Mouse (Mus musculus): ENCODE results near the gene Dcdc2b. TPM values are rescaled to one million over a fixed set of nuclear protein-coding genes. Genes with fewer than 3 reads are reported as not detected.

The Dcdc2b gene
- polyA plus RNA-seq, 1 experiment: 11.3 TPM

DNA sequence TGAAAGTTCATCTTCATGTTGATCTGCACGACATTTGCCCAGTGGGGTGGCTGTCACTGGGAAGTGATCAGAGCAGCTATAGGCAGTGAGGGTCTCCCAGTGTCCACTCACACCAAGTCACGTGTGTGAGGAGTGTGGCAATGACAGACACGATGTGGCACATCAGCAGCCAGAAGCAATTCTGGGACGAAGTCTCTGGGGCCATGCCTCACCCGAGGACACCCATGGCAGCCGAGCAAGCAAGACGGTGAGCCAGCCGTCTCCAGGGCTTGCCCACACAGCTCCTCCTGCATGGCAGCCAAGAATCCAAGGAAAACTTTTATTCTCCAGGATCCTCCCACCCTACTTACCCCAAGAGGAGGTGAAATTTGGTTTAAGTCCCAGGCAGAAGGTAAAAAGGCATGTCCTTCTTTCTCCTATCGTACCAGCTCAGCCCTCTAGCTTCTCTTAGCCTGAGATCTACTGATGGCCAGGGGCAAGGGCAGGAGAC lies 1.8 kb upstream of the Dcdc2b start:
- Histone ChIP-seq H3K27ac (ENCODE audit: insufficient read depth, low read length) (no peak overlapping the region), H3K4me3 (ENCODE audit: insufficient read depth, low read length) (no peak overlapping the region), H3K4me1 (ENCODE audit: control insufficient read depth, insufficient read depth, low read length) (no peaks in the 10 kb centered on the region)
- TF ChIP-seq CTCF (IDR thresholded peaks at IDR 0.05; ENCODE audit: extremely low read depth, insufficient read depth, low read length): no peak
- TF ChIP-seq POLR2A (IDR thresholded peaks at IDR 0.05; ENCODE audit: extremely low read depth, insufficient read depth, low read length): 0 out of 2 replicates have a peak, but pooled peaks have one; percentile 16

GRCm38 (mm10) chr4:129610472-129610871 lies 3.6 kb downstream of the Dcdc2b start:
- TF ChIP-seq POLR2A (IDR thresholded peaks at IDR 0.05; ENCODE audit: extremely low read depth, insufficient read depth, low read length) (no peak), CTCF (IDR thresholded peaks at IDR 0.05; ENCODE audit: extremely low read depth, insufficient read depth, low read length) (no peak)
- Histone ChIP-seq H3K4me1 (ENCODE audit: control insufficient read depth, insufficient read depth, low read length) (0 out of 2 replicates have a peak, but pooled peaks cover 1% of the 10 kb centered on the region), H3K4me3 (ENCODE audit: insufficient read depth, low read length) (no peak overlapping the region), H3K27ac (ENCODE audit: insufficient read depth, low read length) (no peak overlapping the region)

DNA sequence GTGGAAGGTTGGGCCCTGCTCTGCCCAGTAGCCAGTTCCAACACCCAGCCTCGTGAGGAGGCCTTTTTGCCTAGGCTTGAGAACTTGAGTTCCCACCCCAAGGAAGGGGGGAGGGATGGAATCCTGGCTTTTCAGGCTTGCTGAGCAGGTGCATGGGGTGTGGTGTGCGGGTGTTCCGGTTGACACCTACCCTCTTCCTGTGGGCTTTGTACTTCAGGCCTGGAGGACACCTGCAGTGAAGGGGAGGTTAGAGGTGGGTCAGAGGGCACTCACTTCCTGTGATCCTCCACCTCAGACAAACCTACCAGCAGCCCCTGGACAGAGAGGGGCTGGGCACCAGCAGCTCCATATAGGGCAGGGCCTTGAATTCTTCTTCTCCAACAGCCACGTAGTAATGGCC lies 4.0 kb downstream of the Dcdc2b start:
- Histone ChIP-seq H3K4me3 (ENCODE audit: insufficient read depth, low read length) (no peak overlapping the region), H3K4me1 (ENCODE audit: control insufficient read depth, insufficient read depth, low read length) (0 out of 2 replicates have a peak, but pooled peaks cover 1% of the 10 kb centered on the region), H3K27ac (ENCODE audit: insufficient read depth, low read length) (no peak overlapping the region)
- 0 out of 2 replicates have a peak, but pooled peaks have one; percentile 3 for TF ChIP-seq POLR2A (IDR thresholded peaks at IDR 0.05; ENCODE audit: extremely low read depth, insufficient read depth, low read length)
- TF ChIP-seq CTCF (IDR thresholded peaks at IDR 0.05; ENCODE audit: extremely low read depth, insufficient read depth, low read length): no peak

DNA sequence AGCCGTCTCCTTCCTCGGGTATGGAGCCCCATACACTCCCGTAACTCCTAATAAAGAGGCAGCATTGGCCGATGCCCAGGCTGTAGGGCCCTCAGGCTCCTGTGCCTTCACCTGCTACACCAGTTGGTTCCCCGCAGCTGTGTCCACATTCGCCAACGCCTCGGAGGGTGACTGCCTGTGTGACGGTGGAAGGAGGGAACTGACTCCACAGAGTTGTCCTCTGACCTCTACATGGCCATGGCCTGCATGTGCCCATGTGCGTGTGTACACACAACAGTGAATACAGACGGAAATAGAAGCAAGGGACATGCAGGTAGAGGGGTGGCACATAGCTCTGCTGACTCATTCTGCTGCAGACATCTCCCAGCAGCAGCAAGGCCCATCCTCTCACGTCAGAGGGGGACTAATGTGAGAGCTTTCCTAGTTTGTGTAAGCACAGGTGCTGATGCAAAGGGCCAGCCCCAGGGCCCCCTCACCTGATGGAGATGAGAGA lies 4.9 kb downstream of the Dcdc2b start:
- Histone ChIP-seq H3K4me1 (ENCODE audit: control insufficient read depth, insufficient read depth, low read length) (0 out of 2 replicates have a peak, but pooled peaks cover 1% of the 10 kb centered on the region), H3K27ac (ENCODE audit: insufficient read depth, low read length) (0 out of 2 replicates have a peak overlapping the region, but pooled peaks have one; percentile 13), H3K4me3 (ENCODE audit: insufficient read depth, low read length) (no peak overlapping the region)
- TF ChIP-seq CTCF (IDR thresholded peaks at IDR 0.05; ENCODE audit: extremely low read depth, insufficient read depth, low read length) (no peak), POLR2A (IDR thresholded peaks at IDR 0.05; ENCODE audit: extremely low read depth, insufficient read depth, low read length) (no peak)

- peak; percentile 93 for TF ChIP-seq CTCF (IDR thresholded peaks at IDR 0.05; ENCODE audit: extremely low read depth, insufficient read depth, low read length)
- TF ChIP-seq POLR2A (IDR thresholded peaks at IDR 0.05; ENCODE audit: extremely low read depth, insufficient read depth, low read length): peak; percentile 73; the same call in 1 of the 2 replicates
- Histone ChIP-seq H3K27ac (ENCODE audit: insufficient read depth, low read length) (peak overlapping the region; percentile 19), H3K4me1 (ENCODE audit: control insufficient read depth, insufficient read depth, low read length) (0 out of 2 replicates have a peak, but pooled peaks cover 1% of the 10 kb centered on the region)
Observed at GRCm38 (mm10) chr4:129608426-129609025, 5.5 kb downstream of the Dcdc2b start.

GRCm38 (mm10) chr4:129600233-129601158 lies 13.6 kb downstream of the Dcdc2b start, which contains the start of the genes Eif3i and Tmem234:
TSS of gene Eif3i (minus strand) at chr4:129600648.
TSS of gene Tmem234 (plus strand) at chr4:129600668.
- H3K4me1 ChIP-seq (ENCODE audit: control insufficient read depth, insufficient read depth, low read length): peaks cover 5% of the 10 kb centered on the region
- TF ChIP-seq CTCF (IDR thresholded peaks at IDR 0.05; ENCODE audit: extremely low read depth, insufficient read depth, low read length) (no peak), POLR2A (IDR thresholded peaks at IDR 0.05; ENCODE audit: extremely low read depth, insufficient read depth, low read length) (peak; percentile 83; the same call in 1 of the 2 replicates)
- peak within 1 kb of the TSS; percentile 14; the same call in 1 of the 2 replicates for H3K27ac ChIP-seq (ENCODE audit: insufficient read depth, low read length)
- peak within 1 kb of the TSS; percentile 90 for H3K4me3 ChIP-seq (ENCODE audit: insufficient read depth, low read length)

More at GRCm38 (mm10) chr4:129608426-129609025, 5.5 kb downstream of the Dcdc2b start:
- H3K4me3 ChIP-seq (ENCODE audit: insufficient read depth, low read length): no peak overlapping the region

DNA sequence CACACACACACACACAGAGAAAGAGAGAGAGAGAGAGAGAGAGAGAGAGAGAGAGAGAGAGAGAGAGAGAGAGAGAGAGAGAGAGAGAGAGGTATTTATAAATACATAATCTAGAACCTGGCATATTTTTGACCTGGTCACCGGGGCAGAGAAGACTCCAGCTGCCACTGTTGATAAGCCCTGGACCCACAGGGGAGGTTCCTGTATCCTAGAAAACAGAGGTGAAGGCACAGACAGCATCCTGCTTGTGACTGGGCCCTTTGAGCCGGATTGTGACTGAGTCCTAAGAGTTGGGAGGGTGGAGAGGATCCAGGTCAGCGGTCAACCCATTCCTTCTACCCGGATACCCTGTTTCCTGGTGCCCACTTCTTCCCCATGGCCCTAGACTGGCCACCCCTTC lies 25.2 kb downstream of the Dcdc2b start:
- H3K27ac ChIP-seq (ENCODE audit: insufficient read depth, low read length): no peak overlapping the region
- H3K4me1 ChIP-seq (ENCODE audit: control insufficient read depth, insufficient read depth, low read length): no peaks in the 10 kb centered on the region
- TF ChIP-seq POLR2A (IDR thresholded peaks at IDR 0.05; ENCODE audit: extremely low read depth, insufficient read depth, low read length) (no peak), CTCF (IDR thresholded peaks at IDR 0.05; ENCODE audit: extremely low read depth, insufficient read depth, low read length) (no peak)
- no peak overlapping the region for H3K4me3 ChIP-seq (ENCODE audit: insufficient read depth, low read length)

DNA sequence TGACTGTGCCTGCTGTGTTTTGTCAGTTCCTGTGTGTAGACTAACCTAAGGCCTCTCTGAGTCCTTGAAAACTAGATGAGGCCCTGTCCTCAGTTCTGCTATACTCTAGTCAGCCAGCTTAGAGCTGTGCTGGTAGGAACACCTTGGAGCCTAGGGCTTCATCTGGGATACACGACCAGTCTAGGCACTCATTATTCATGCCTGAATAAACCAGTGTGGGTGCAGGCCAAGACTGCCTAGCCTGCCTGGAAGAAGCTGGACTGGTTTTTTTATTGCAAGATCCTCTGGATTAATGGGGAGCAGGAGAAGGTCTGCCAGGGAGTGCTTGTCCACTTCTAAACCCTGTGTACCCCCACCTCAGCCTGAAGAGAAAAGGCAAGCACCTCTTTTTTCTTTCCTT lies 27.1 kb downstream of the Dcdc2b start:
- Histone ChIP-seq H3K4me1 (ENCODE audit: control insufficient read depth, insufficient read depth, low read length) (no peaks in the 10 kb centered on the region), H3K4me3 (ENCODE audit: insufficient read depth, low read length) (no peak overlapping the region), H3K27ac (ENCODE audit: insufficient read depth, low read length) (no peak overlapping the region)
- TF ChIP-seq POLR2A (IDR thresholded peaks at IDR 0.05; ENCODE audit: extremely low read depth, insufficient read depth, low read length) (no peak), CTCF (IDR thresholded peaks at IDR 0.05; ENCODE audit: extremely low read depth, insufficient read depth, low read length) (no peak)

- TF ChIP-seq CTCF (IDR thresholded peaks at IDR 0.05; ENCODE audit: extremely low read depth, insufficient read depth, low read length) (no peak), POLR2A (IDR thresholded peaks at IDR 0.05; ENCODE audit: extremely low read depth, insufficient read depth, low read length) (no peak)
- H3K27ac ChIP-seq (ENCODE audit: insufficient read depth, low read length): no peak overlapping the region
Observed at GRCm38 (mm10) chr4:129585773-129586172, 28.3 kb downstream of the Dcdc2b start.

More at GRCm38 (mm10) chr4:129585773-129586172, 28.3 kb downstream of the Dcdc2b start:
- H3K4me1 ChIP-seq (ENCODE audit: control insufficient read depth, insufficient read depth, low read length): no peaks in the 10 kb centered on the region
- H3K4me3 ChIP-seq (ENCODE audit: insufficient read depth, low read length): no peak overlapping the region
